Mouse (Mus musculus) liver, embryonic 15.5 days (tissue): ENCODE results near the gene Trim33. TPM values are rescaled to one million over a fixed set of nuclear protein-coding genes. Genes with fewer than 3 reads are reported as not detected.
A peak's percentile ranks its signal among the peaks of the same experiment; 100 is the strongest.

ENCODE experiments used
- ATAC-seq: fragments of 200-750 bp; cut with Nextera tagmentation; 2 replicates; pipeline ENCODE4 v1.8.0; 2017; ENCODE audit warnings: moderate number of reproducible peaks, mild to moderate bottlenecking, moderate library complexity; ENCODE audit not compliant: insufficient read depth
- H3K27ac ChIP-seq: fragments of 300-500 bp; sonication (generic); replicated peaks from 2 replicates; pipeline ENCODE4 v1.5.1; 2015; ENCODE audit warnings: mild to moderate bottlenecking, inconsistent platforms
- H3K27me3 ChIP-seq: fragments of 300-500 bp; sonication (generic); 2 replicates; pipeline ENCODE4 v1.6.1; 2015; ENCODE audit warnings: mild to moderate bottlenecking, inconsistent platforms
- H3K36me3 ChIP-seq: fragments of 300-500 bp; sonication (generic); replicated peaks from 2 replicates; pipeline ENCODE4 v1.6.1; 2015; ENCODE audit warnings: moderate library complexity, mild to moderate bottlenecking, inconsistent platforms
- H3K4me1 ChIP-seq: fragments of 300-500 bp; sonication (generic); replicated peaks from 2 replicates; pipeline ENCODE4 v1.6.1; 2015; ENCODE audit warnings: inconsistent platforms
- H3K4me2 ChIP-seq: fragments of 300-500 bp; sonication (generic); 2 replicates; pipeline ENCODE4 v1.6.1; 2015; ENCODE audit warnings: moderate library complexity, mild to moderate bottlenecking, inconsistent platforms
- H3K4me3 ChIP-seq: fragments of 300-500 bp; sonication (generic); replicated peaks from 2 replicates; pipeline ENCODE4 v1.5.1; 2015; ENCODE audit warnings: mild to moderate bottlenecking, inconsistent platforms
- H3K9ac ChIP-seq: fragments of 300-500 bp; sonication (generic); 2 replicates; pipeline ENCODE4 v1.6.1; 2015; ENCODE audit warnings: moderate library complexity, mild to moderate bottlenecking, inconsistent platforms
- H3K9me3 ChIP-seq: fragments of 300-500 bp; sonication (generic); replicated peaks from 2 replicates; pipeline ENCODE4 v1.6.1; 2016; ENCODE audit warnings: inconsistent platforms
- WGBS: fragments of 180-500 bp; shearing (Covaris S2); methylation state at CpG from one replicate; pipeline ENCODE4 v1.1.7; 2015; ENCODE audit warnings: mixed read lengths; ENCODE audit not compliant: insufficient replicate concordance; 5-methylcytosine and 5-hydroxymethylcytosine counted together
- polyA plus RNA-seq: library from polyadenylated mRNA; unstranded; fragments of >200 nt; fragmentation: Nextera tagmentation; extraction: Ambion mirVana; gene quantifications from 2 replicates; pipeline ENCODE4 v1.2.1, GENCODE M21; 2015

The Trim33 gene
- polyA plus RNA-seq, 1 experiment from 2014 or later = 5.8 TPM

GRCm38 (mm10) chr3:103384486-103384885 is 105.4 kb downstream of the Trim33 start:
- 76% methylated on average over 7 of the region's 7 CpGs for WGBS
- Histone ChIP-seq H3K9ac (no peak overlapping the region), H3K4me2 (no peak overlapping the region; the same call in 1 of the 2 replicates)

GRCm38 (mm10) chr3:103384949-103385348 is 105.9 kb downstream of the Trim33 start:
- WGBS = 22% methylated on average over 5 of the region's 5 CpGs
- H3K4me2 ChIP-seq = no peak overlapping the region; the same call in 1 of the 2 replicates
- H3K9ac ChIP-seq = no peak overlapping the region
- no peak overlapping the region; the same call in 1 of the 2 replicates for H3K27ac ChIP-seq
- H3K4me1 ChIP-seq = peaks cover 15% of the 10 kb centered on the region
- no peaks in the 10 kb centered on the region for H3K9me3 ChIP-seq
- peak; percentile 48; the same call in 1 of the 2 replicates for ATAC-seq
- H3K27me3 ChIP-seq = no peaks in the 10 kb centered on the region
- no peaks in the 10 kb centered on the region for H3K36me3 ChIP-seq
- H3K4me3 ChIP-seq = no peak overlapping the region

More at GRCm38 (mm10) chr3:103384486-103384885, 105.4 kb downstream of the Trim33 start:
- no peak overlapping the region for H3K4me3 ChIP-seq
- H3K4me1 ChIP-seq = peaks cover 15% of the 10 kb centered on the region
- ATAC-seq = no peak
- no peaks in the 10 kb centered on the region for H3K36me3 ChIP-seq
- H3K27ac ChIP-seq = no peak overlapping the region; the same call in 1 of the 2 replicates
- H3K9me3 ChIP-seq = no peaks in the 10 kb centered on the region
- H3K27me3 ChIP-seq = no peaks in the 10 kb centered on the region

- Histone ChIP-seq H3K27ac (no peak overlapping the region; the same call in 1 of the 2 replicates), H3K36me3 (no peaks in the 10 kb centered on the region), H3K9ac (no peak overlapping the region), H3K4me3 (no peak overlapping the region), H3K4me2 (no peak overlapping the region), H3K4me1 (peaks cover 15% of the 10 kb centered on the region), H3K9me3 (no peaks in the 10 kb centered on the region), H3K27me3 (no peaks in the 10 kb centered on the region)
- ATAC-seq = peak; percentile 31
- 25% methylated on average over 5 of the region's 5 CpGs for WGBS
These were observed 106.5 kb downstream of the Trim33 start for GRCm38 (mm10) chr3:103385383-103386291.

- ATAC-seq = no peak; the same call in 1 of the 2 replicates
- H3K4me1 ChIP-seq = peaks cover 15% of the 10 kb centered on the region
- no peak overlapping the region for H3K9ac ChIP-seq
- H3K4me3 ChIP-seq = no peak overlapping the region
- no peak overlapping the region for H3K27ac ChIP-seq
- H3K27me3 ChIP-seq = no peaks in the 10 kb centered on the region
- H3K9me3 ChIP-seq = no peaks in the 10 kb centered on the region
- 81% methylated on average over 16 of the region's 16 CpGs for WGBS
- no peak overlapping the region for H3K4me2 ChIP-seq
- no peaks in the 10 kb centered on the region for H3K36me3 ChIP-seq
These were observed 107.4 kb downstream of the Trim33 start for GRCm38 (mm10) chr3:103386292-103387031.

- Histone ChIP-seq H3K36me3 (no peaks in the 10 kb centered on the region), H3K4me2 (no peak overlapping the region), H3K27me3 (no peaks in the 10 kb centered on the region), H3K9ac (no peak overlapping the region), H3K9me3 (no peaks in the 10 kb centered on the region), H3K27ac (no peak overlapping the region), H3K4me1 (no peaks in the 10 kb centered on the region), H3K4me3 (no peak overlapping the region)
- no peak for ATAC-seq
- 7% methylated on average over 3 of the region's 3 CpGs for WGBS
These were observed 113.6 kb downstream of the Trim33 start for GRCm38 (mm10) chr3:103392613-103393258.

GRCm38 (mm10) chr3:103393283-103394060 is 114.4 kb downstream of the Trim33 start:
- WGBS = 68% methylated on average over 14 of the region's 14 CpGs
- no peak overlapping the region for H3K27ac ChIP-seq

DNA sequence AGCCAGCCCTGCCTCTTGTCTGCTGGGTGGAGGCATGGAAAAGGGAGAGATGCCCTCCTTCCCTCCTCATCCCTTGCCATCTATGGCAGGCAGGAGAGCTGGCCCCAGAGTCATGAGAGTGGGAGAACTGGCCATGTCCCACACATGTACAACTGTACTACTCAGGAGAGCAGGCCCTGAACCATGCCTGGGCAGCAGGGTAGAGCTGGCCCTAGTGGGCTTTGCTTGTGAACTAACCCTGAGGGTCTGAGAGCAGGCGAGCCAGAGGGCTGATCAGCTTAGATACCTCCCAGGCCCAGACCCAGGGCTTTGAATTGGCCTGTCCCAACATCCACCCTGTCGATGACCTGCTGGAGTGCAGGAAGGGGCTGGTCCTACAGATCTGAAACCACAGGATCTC is 115.0 kb downstream of the Trim33 start:
- Histone ChIP-seq H3K4me2 (no peak overlapping the region), H3K36me3 (no peaks in the 10 kb centered on the region), H3K27me3 (no peaks in the 10 kb centered on the region), H3K4me3 (no peak overlapping the region), H3K4me1 (no peaks in the 10 kb centered on the region), H3K27ac (no peak overlapping the region), H3K9ac (no peak overlapping the region), H3K9me3 (no peaks in the 10 kb centered on the region)
- 50% methylated on average over 2 of the region's 2 CpGs for WGBS
- no peak for ATAC-seq

More at GRCm38 (mm10) chr3:103393283-103394060, 114.4 kb downstream of the Trim33 start:
- Histone ChIP-seq H3K4me2 (no peak overlapping the region), H3K36me3 (no peaks in the 10 kb centered on the region), H3K4me1 (no peaks in the 10 kb centered on the region), H3K27me3 (no peaks in the 10 kb centered on the region), H3K4me3 (no peak overlapping the region), H3K9ac (no peak overlapping the region), H3K9me3 (no peaks in the 10 kb centered on the region)
- ATAC-seq = no peak

DNA sequence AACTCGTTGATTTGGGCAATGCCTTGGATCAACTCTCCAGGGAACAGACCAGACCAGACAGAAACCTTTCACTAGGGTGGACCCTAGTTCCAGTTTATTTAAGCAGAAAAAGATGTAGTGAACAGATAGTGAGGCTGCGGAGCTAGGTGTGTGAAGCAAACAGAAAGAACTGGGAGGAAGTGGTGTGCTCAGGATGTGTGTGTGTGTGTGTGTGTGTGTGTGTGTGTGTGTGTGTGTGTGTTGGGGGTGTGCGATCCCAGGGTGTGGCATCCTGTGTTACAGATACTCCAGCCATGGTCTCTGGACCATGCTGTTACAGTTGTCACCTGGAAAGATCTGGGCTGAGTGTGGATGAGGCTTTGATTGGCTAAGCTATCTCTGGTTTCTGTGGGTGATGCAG is 118.4 kb downstream of the Trim33 start:
- Histone ChIP-seq H3K9ac (no peak overlapping the region), H3K4me1 (no peaks in the 10 kb centered on the region), H3K36me3 (no peaks in the 10 kb centered on the region), H3K27me3 (no peaks in the 10 kb centered on the region; the same call in 1 of the 2 replicates), H3K4me3 (no peak overlapping the region), H3K27ac (no peak overlapping the region), H3K4me2 (no peak overlapping the region), H3K9me3 (no peaks in the 10 kb centered on the region)
- 33% methylated on average over 3 of the region's 3 CpGs for WGBS
- no peak for ATAC-seq

DNA sequence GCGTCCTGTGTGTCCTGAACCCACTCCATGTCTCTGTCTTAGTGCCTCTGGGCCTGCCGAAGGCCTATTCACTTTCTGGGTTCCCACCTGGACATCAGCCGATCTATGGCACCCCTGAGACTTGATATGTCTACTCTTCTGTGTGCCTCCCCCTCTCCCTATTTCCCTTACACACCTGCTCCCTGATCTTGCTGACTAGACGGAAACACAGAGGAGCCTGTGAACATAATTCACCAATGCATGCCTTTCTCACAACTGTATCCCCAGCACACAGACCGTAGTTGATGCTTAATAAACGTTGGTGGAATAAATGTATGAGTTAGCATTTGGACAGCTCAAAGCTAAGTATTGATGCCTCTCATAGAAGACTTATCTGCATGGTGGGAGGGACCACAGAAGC is 121.7 kb downstream of the Trim33 start:
- WGBS = 59% methylated on average over 6 of the region's 6 CpGs

DNA sequence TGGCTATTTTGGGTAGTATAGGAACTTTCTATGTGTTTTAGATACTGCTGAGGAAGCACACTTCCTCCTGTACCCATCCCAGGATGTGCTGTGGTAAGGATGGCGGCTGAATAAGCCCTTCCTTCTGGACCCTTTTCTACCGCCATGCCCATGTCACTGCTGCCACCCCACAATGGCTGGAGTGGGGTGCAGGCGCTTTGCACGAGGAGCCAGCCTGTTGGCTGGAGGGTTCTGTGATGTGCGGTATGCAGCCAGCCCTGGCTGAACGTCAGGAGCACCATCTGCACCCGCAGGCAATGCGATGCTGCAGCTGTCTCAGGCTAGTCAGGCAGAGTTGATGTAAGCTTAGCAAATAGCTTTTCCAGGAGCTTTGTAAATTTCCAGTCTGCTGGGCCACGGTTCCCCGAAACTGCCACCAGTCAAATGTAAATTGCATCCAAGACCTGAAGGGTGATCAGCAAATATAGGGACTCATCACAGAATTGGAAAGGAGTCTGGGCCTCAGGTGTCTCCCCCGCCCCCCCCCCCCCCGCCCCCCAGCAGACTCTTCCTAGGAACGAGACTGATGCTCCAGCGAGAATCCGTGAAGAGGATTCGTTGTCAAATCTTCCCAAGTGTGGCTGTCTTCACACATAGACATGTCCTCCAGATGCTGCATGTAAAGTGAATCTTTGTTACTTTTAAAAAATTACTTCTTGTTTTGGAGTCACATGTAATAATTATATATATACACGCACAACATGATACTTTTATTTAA is 122.4 kb downstream of the Trim33 start:
- Histone ChIP-seq H3K4me1 (no peaks in the 10 kb centered on the region), H3K4me2 (no peak overlapping the region), H3K9ac (no peak overlapping the region), H3K27me3 (no peaks in the 10 kb centered on the region; the same call in 1 of the 2 replicates), H3K27ac (no peak overlapping the region), H3K9me3 (no peaks in the 10 kb centered on the region), H3K4me3 (no peak overlapping the region), H3K36me3 (no peaks in the 10 kb centered on the region)
- ATAC-seq = no peak
- WGBS = 42% methylated on average over 17 of the region's 17 CpGs

More for the DNA sequence above, 121.7 kb downstream of the Trim33 start:
- no peaks in the 10 kb centered on the region; the same call in 1 of the 2 replicates for H3K27me3 ChIP-seq
- no peaks in the 10 kb centered on the region for H3K9me3 ChIP-seq
- no peak for ATAC-seq
- no peak overlapping the region for H3K4me2 ChIP-seq
- H3K4me3 ChIP-seq = no peak overlapping the region
- no peak overlapping the region for H3K9ac ChIP-seq
- no peaks in the 10 kb centered on the region for H3K36me3 ChIP-seq
- H3K4me1 ChIP-seq = no peaks in the 10 kb centered on the region
- no peak overlapping the region for H3K27ac ChIP-seq
